ENCODE assay signal across 11 mouse cellular contexts in genomic region chr13:56616386-56616785, GRCm38 (mm10). TPM values are rescaled to one million over a fixed set of nuclear protein-coding genes. Genes with fewer than 3 reads are reported as not detected.
DNase-seq lines count a peak whose midpoint lies in the region; ATAC-seq and TF ChIP-seq lines count a peak whose summit lies in the region.
"Had no signal": no experiment of that assay in that cellular context is flagged by ENCODE, and none has a peak within 500 bp of the region (broad histone marks: within the 10 kb centered on the region; RNA-seq: fewer than 3 reads in every experiment).

No protein-coding gene starts in this region.

- H3K9ac ChIP-seq in kidney, embryonic 14.5 days (ENCODE audit: low read depth, low read length) = no peak overlapping the region
- H3K9ac ChIP-seq in ES-E14 (ENCODE audit: insufficient read depth, low read depth, low read length, poor library complexity, severe bottlenecking) = no peak overlapping the region
- H3K9ac ChIP-seq: liver, embryonic 12.5 days had no signal

- no peak for DNase-seq in kidney, postnatal 25 days
- peak; percentile 21 to 26 for DNase-seq in B cell, adult 2 months
- no peak for DNase-seq in ES-E14 (ENCODE audit: low read depth, low spot score)
- no peak for DNase-seq in retina, embryonic 14.5 days (ENCODE audit: low spot score)
- DNase-seq: adrenal gland, postnatal 25 days; kidney, adult 18-20 months; layer of hippocampus, adult 9-11 months had no signal

- no peaks in the 10 kb centered on the region for H3K9me3 ChIP-seq in kidney, embryonic 14.5 days (ENCODE audit: control insufficient read depth, low read length)
- no peaks in the 10 kb centered on the region for H3K9me3 ChIP-seq in ES-E14 (ENCODE audit: control insufficient read depth, insufficient read depth, low read depth, low read length)
- H3K9me3 ChIP-seq: liver, embryonic 12.5 days had no signal

- peaks cover 11% of the 10 kb centered on the region; the same call in 1 of the 2 replicates for H3K36me3 ChIP-seq in kidney, embryonic 14.5 days (ENCODE audit: control insufficient read depth, insufficient read depth, low read length)
- H3K36me3 ChIP-seq in ES-E14 (ENCODE audit: control insufficient read depth, insufficient read depth, low read length, poor library complexity, severe bottlenecking) = no peaks in the 10 kb centered on the region
- H3K36me3 ChIP-seq: liver, embryonic 12.5 days had no signal

- no peaks in the 10 kb centered on the region for H3K27me3 ChIP-seq in kidney, embryonic 14.5 days (ENCODE audit: control insufficient read depth, insufficient read depth, low read length)

- no peak overlapping the region for H3K4me2 ChIP-seq in kidney, embryonic 14.5 days (replicated peaks; ENCODE audit: low read depth, low read length)
- H3K4me2 ChIP-seq: liver, embryonic 12.5 days had no signal

- in situ Hi-C loops in ES-E14 (cut with MboI; ENCODE audit: low sequenced_read_pairs in 2 of 2, unreplicated experiment in 2 of 2) = no loop called here

- 28% methylated on average over 7 of the region's 7 CpGs for WGBS in kidney, embryonic 14.5 days

- H3K4me1 ChIP-seq in kidney, embryonic 14.5 days (ENCODE audit: control insufficient read depth, insufficient read depth, low read length) = peaks cover 37% of the 10 kb centered on the region
- peaks cover 8 to 22% of the 10 kb centered on the region in 2 experiments for H3K4me1 ChIP-seq in ES-E14 (ENCODE audit: control insufficient read depth in 2 of 2, insufficient read depth in 2 of 2, low read length in 2 of 2, poor library complexity in 1 of 2)

- ATAC-seq in kidney, embryonic 14.5 days (ENCODE audit: low FRiP score, low TSS enrichment) = no peak
- ATAC-seq in megakaryocyte, adult 5-6 weeks (ENCODE audit: poor library complexity, severe bottlenecking) = 0 out of 2 replicates have a peak, but pooled peaks have one; percentile 2
- no peak for ATAC-seq in monocyte, adult 5-6 weeks (replicated peaks; ENCODE audit: insufficient number of reproducible peaks, low FRiP score, low TSS enrichment, poor library complexity, severe bottlenecking)
- ATAC-seq: liver, embryonic 12.5 days had no signal

- no peak overlapping the region for H3K4me3 ChIP-seq in kidney, embryonic 14.5 days (ENCODE audit: low read length)
- H3K4me3 ChIP-seq in ES-E14 (ENCODE audit: insufficient read depth in 1 of 2, low read depth in 1 of 2, low read length in 2 of 2, poor library complexity in 1 of 2, severe bottlenecking in 1 of 2) = no peak overlapping the region
- H3K4me3 ChIP-seq: liver, embryonic 12.5 days had no signal

- H3K27ac ChIP-seq in kidney, embryonic 14.5 days (ENCODE audit: low read depth, low read length) = peak overlapping the region; percentile 37; the same call in 1 of the 2 replicates
- no peak overlapping the region for H3K27ac ChIP-seq in ES-E14 (ENCODE audit: insufficient read depth, low read depth, low read length, poor library complexity, severe bottlenecking)
- H3K27ac ChIP-seq: liver, embryonic 12.5 days had no signal

TF ChIP-seq in ES-E14, 5 proteins besides CTCF, POLR2A, EP300 and RAD21:
- TF ChIP-seq HCFC1 (IDR thresholded peaks at IDR 0.05; ENCODE audit: borderline replicate concordance, insufficient read depth, low read length) (no peak), ZC3H11A (IDR thresholded peaks at IDR 0.05; ENCODE audit: borderline replicate concordance, low read depth, low read length) (no peak), CHD2 (IDR thresholded peaks at IDR 0.05; ENCODE audit: low read depth, low read length) (no peak), ZNF384 (IDR thresholded peaks at IDR 0.05; ENCODE audit: low read depth, low read length) (peak; percentile 73), MAFK (IDR thresholded peaks at IDR 0.05; ENCODE audit: insufficient read depth, low read depth, low read length) (no peak)

RNA-seq across cellular contexts. Expression of gene Tgfbi, which starts 7.1 kb away (rescaled TPM):
- polyA plus RNA-seq in kidney, embryonic 14.5 days (2014; fragmentation: Nextera tagmentation; extraction: Ambion mirVana) = 76.2 and 105 TPM in 2 replicates
- total RNA-seq in ES-E14 (2012; rRNA removed) = 16.6 and 37.4 TPM in 2 replicates
- 321 and 326 TPM in 2 replicates for total RNA-seq in megakaryocyte, adult 5-6 weeks (2015)
- total RNA-seq in megakaryocyte, adult 5-6 weeks (2017) = 505 and 532 TPM in 2 replicates
- total RNA-seq in monocyte, adult 5-6 weeks (2017) = 73.8 to 154 TPM (median 152 TPM) in 3 replicates

Comparison
In these comparisons a context has a peak if more than half of its experiments do, and no peak if none do; other contexts are left out.
1. DNase-seq: peak in B cell, adult 2 months (2 of 2); none in kidney, postnatal 25 days (0 of 2), ES-E14 (single experiment) and retina, embryonic 14.5 days (single experiment).